Mouse (Mus musculus) hindbrain, embryonic 15.5 days (tissue): ENCODE measurements around the gene Sgk1. TPM values are rescaled to one million over a fixed set of nuclear protein-coding genes. Genes with fewer than 3 reads are reported as not detected.

Source experiments
- ATAC-seq: fragments of 200-750 bp; cut with Nextera tagmentation; 2 replicates; pipeline ENCODE4 v1.8.0; 2017; ENCODE audit warnings: low read depth, moderate number of reproducible peaks, moderate TSS enrichment; ENCODE audit not compliant: low FRiP score
- H3K27ac ChIP-seq: fragments of 300-500 bp; sonication (generic); replicated peaks from 2 replicates; pipeline ENCODE4 v1.5.1; 2015; ENCODE audit warnings: mild to moderate bottlenecking, inconsistent platforms
- H3K27me3 ChIP-seq: fragments of 300-500 bp; sonication (generic); 2 replicates; pipeline ENCODE4 v1.6.1; 2015; ENCODE audit warnings: control low read depth, inconsistent platforms
- H3K36me3 ChIP-seq: fragments of 300-500 bp; sonication (generic); 2 replicates; pipeline ENCODE4 v1.6.1; 2015; ENCODE audit warnings: control low read depth, inconsistent platforms
- H3K4me1 ChIP-seq: fragments of 300-500 bp; sonication (generic); replicated peaks from 2 replicates; pipeline ENCODE4 v1.6.1; 2015; ENCODE audit warnings: control low read depth, inconsistent platforms
- H3K4me2 ChIP-seq: fragments of 300-500 bp; sonication (generic); 2 replicates; pipeline ENCODE4 v1.6.1; 2015; ENCODE audit warnings: moderate library complexity, mild to moderate bottlenecking, inconsistent platforms
- H3K4me3 ChIP-seq: fragments of 300-500 bp; sonication (generic); 2 replicates; pipeline ENCODE4 v1.5.1; 2015; ENCODE audit warnings: mild to moderate bottlenecking, inconsistent platforms
- H3K9ac ChIP-seq: fragments of 300-500 bp; sonication (generic); 2 replicates; pipeline ENCODE4 v1.6.1; 2015; ENCODE audit warnings: inconsistent platforms
- H3K9me3 ChIP-seq: fragments of 300-500 bp; sonication (generic); 2 replicates; pipeline ENCODE4 v1.6.1; 2016; ENCODE audit warnings: control low read depth, inconsistent platforms
- WGBS: fragments of 180-500 bp; shearing (Covaris S2); methylation state at CpG from one replicate; pipeline ENCODE4 v1.1.7; 2015; 5-methylcytosine and 5-hydroxymethylcytosine counted together
- polyA plus RNA-seq: library from polyadenylated mRNA; unstranded; fragments of >200 nt; fragmentation: Nextera tagmentation; extraction: Ambion mirVana; gene quantifications from 2 replicates; pipeline ENCODE4 v1.2.1, GENCODE M21; 2015

The Sgk1 gene
- polyA plus RNA-seq, 1 experiment from 2014 or later = 41.5 TPM

GRCm38 (mm10) chr10:21923495-21923952 is 41.5 kb downstream of the Sgk1 start:
- Histone ChIP-seq H3K4me2 (peak overlapping the region; percentile 42), H3K4me3 (peak overlapping the region; percentile 10; the same call in 1 of the 2 replicates), H3K4me1 (peaks cover 28% of the 10 kb centered on the region), H3K36me3 (no peaks in the 10 kb centered on the region), H3K27me3 (no peaks in the 10 kb centered on the region), H3K9ac (no peak overlapping the region), H3K9me3 (no peaks in the 10 kb centered on the region), H3K27ac (peak overlapping the region; percentile 83)
- peak; percentile 75 for ATAC-seq
- 4% methylated on average over 9 of the region's 9 CpGs for WGBS

DNA sequence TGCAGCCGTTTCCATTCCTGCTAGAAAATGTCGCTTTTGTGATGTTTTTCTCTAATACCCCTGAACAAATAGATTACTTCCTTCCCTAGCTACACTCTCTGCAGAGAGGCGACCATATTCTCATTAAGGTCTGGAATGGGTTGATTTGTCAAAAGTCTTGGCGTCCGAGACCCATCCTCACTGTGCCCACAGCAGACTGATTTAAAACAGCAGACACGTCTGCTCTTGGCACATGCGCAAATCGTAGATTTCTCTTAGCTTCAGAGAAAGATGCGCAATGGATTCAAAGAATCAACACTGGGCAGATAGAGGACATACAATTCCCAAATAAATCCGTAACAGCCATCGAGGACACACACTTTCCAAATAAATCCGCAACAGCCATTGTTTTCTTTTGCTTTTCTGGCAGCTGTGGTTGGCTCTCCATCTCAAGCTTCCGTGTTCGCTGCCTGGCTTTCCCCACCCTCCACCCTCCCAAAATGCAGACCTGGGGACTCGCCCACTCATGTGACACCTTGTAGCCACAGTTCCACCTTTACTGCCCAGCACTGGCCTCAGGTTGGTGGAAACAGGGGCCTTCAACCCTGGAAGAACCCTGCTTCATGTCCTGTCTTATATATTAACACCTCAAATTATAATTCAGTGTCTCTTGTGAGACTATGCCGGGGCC is 42.2 kb downstream of the Sgk1 start:
- peak; percentile 28 for ATAC-seq
- Histone ChIP-seq H3K27me3 (no peaks in the 10 kb centered on the region), H3K9me3 (no peaks in the 10 kb centered on the region), H3K4me3 (no peak overlapping the region), H3K4me2 (peak overlapping the region; percentile 42), H3K36me3 (no peaks in the 10 kb centered on the region), H3K9ac (no peak overlapping the region), H3K4me1 (peaks cover 28% of the 10 kb centered on the region), H3K27ac (peak overlapping the region; percentile 83)
- WGBS = 59% methylated on average over 16 of the region's 16 CpGs

DNA sequence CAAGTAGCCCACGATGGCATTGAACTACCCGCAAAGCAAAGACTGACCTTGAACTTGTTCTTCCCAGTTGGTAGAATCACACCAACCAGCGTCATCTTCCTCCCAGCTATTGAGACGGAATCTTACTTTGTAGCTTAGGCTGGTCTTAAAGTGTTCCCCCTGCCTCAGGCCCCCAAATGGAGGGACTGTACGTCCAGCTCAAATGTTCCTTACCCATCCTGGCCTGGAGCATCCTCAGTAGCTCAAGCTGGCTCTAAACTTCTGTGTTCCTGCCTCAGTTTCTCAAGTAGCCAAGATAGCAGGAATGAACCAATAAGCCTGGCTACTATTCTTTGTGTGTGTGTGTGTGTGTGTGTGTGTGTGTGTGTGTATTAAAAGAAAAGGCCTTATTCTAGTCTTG is 45.0 kb downstream of the Sgk1 start:
- Histone ChIP-seq H3K27me3 (no peaks in the 10 kb centered on the region), H3K27ac (no peak overlapping the region), H3K9me3 (no peaks in the 10 kb centered on the region), H3K4me2 (no peak overlapping the region), H3K36me3 (no peaks in the 10 kb centered on the region), H3K4me1 (peaks cover 26% of the 10 kb centered on the region), H3K4me3 (no peak overlapping the region), H3K9ac (no peak overlapping the region)
- 89% methylated on average over 5 of the region's 5 CpGs for WGBS
- ATAC-seq = no peak

- Histone ChIP-seq H3K36me3 (no peaks in the 10 kb centered on the region), H3K4me1 (no peaks in the 10 kb centered on the region), H3K4me3 (no peak overlapping the region), H3K4me2 (no peak overlapping the region), H3K9me3 (no peaks in the 10 kb centered on the region), H3K27me3 (no peaks in the 10 kb centered on the region), H3K9ac (no peak overlapping the region), H3K27ac (no peak overlapping the region)
- no peak for ATAC-seq
- WGBS = 81% methylated on average over 10 of the region's 10 CpGs
These were observed 48.9 kb downstream of the Sgk1 start for GRCm38 (mm10) chr10:21930781-21931380.

DNA sequence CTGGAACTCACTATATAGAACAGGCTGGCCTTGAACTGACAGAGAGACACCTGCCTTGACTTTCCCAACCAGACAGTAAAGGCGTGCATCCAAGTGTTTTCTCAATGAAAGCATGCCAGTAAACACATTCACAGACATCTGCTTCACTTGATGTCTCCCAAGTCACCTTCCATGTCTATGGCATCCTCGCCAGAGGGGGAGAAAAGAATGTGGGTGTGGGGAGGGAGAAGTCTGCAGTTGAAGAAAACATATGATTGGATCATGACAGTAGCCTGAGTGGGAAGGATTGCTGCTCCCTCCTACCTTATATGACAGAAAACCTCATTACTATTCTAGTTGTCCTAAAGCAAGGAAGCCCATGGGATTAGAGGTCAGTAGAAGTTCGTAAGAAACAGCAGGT is 50.8 kb downstream of the Sgk1 start:
- Histone ChIP-seq H3K4me2 (no peak overlapping the region), H3K9me3 (no peaks in the 10 kb centered on the region), H3K4me3 (no peak overlapping the region), H3K27me3 (no peaks in the 10 kb centered on the region), H3K27ac (no peak overlapping the region), H3K36me3 (no peaks in the 10 kb centered on the region), H3K9ac (no peak overlapping the region), H3K4me1 (no peaks in the 10 kb centered on the region)
- WGBS = 80% methylated on average over 3 of the region's 3 CpGs
- ATAC-seq = no peak

DNA sequence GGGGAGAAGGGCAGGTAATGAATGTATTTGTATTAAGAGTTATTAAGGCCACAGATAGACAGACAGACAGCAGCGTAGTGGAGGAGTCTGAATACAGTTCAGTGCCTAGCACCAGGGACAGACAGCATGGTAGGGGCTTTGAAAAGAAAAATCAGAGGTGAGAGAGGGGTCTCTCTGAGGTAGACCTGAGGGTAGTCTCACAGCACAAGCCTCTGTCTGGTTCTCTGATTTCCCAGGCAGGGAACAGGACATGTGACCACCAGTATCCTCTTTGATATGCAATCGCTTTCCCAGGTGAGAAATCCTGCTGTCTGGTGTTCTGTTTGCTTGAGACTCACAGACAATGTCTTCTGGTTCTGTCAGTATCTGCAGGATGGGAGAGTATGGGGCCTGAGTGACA is 52.8 kb downstream of the Sgk1 start:
- Histone ChIP-seq H3K4me2 (no peak overlapping the region), H3K4me1 (no peaks in the 10 kb centered on the region), H3K27me3 (no peaks in the 10 kb centered on the region), H3K9ac (no peak overlapping the region), H3K9me3 (no peaks in the 10 kb centered on the region), H3K27ac (no peak overlapping the region), H3K4me3 (no peak overlapping the region), H3K36me3 (no peaks in the 10 kb centered on the region)
- WGBS = 84% methylated on average over 2 of the region's 2 CpGs
- no peak for ATAC-seq

- H3K36me3 ChIP-seq = no peaks in the 10 kb centered on the region
- no peaks in the 10 kb centered on the region for H3K4me1 ChIP-seq
- H3K4me3 ChIP-seq = no peak overlapping the region
- H3K27ac ChIP-seq = no peak overlapping the region
- 58% methylated on average over 12 of the region's 12 CpGs for WGBS
- H3K9ac ChIP-seq = no peak overlapping the region
- no peak overlapping the region for H3K4me2 ChIP-seq
- no peaks in the 10 kb centered on the region for H3K9me3 ChIP-seq
- ATAC-seq = no peak
- H3K27me3 ChIP-seq = no peaks in the 10 kb centered on the region
These were observed 54.7 kb downstream of the Sgk1 start for GRCm38 (mm10) chr10:21936513-21937221.

DNA sequence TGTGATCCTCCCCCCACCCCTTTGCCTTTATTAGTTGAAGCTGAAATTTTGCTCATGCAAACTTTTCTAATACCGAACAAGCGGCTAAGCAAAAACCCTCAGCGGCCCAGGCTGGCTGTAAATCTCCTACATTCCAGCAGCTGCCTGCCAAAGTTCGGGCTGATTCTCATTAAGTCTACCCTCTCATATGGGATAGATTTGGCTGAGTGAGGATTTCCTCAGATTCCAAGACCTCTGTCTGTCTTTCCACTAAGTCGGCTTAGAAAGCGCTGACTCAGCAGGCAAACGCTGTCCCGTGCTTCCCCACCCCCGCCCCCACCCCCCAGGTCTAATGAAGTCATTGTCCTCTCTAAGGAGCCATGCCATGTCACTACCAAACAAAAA is 55.2 kb downstream of the Sgk1 start:
- no peaks in the 10 kb centered on the region for H3K27me3 ChIP-seq
- no peaks in the 10 kb centered on the region for H3K36me3 ChIP-seq
- no peak for ATAC-seq
- H3K27ac ChIP-seq = no peak overlapping the region
- H3K9me3 ChIP-seq = no peaks in the 10 kb centered on the region
- H3K4me3 ChIP-seq = no peak overlapping the region
- WGBS = 25% methylated on average over 9 of the region's 9 CpGs
- H3K4me1 ChIP-seq = no peaks in the 10 kb centered on the region
- no peak overlapping the region for H3K9ac ChIP-seq
- H3K4me2 ChIP-seq = peak overlapping the region; percentile 2; the same call in 1 of the 2 replicates

DNA sequence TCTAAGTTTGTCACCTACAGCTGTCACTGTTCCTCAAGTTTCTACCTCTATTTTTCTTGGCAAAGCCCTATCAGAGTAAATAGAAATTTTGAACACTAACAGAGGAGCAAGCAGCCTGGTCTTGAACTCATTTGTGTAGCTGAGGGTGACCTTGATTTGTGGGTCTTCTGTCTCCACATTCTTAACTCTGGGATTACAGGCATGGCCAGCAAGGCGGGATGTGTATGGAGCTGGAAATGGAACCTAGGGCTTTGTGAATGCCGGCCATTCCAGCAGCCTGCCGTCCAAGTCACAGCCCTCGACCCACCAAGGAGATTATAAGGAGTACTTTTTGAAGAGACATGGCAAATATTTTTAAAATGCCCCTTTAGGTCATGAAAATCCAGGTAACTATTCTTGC is 56.2 kb downstream of the Sgk1 start:
- H3K4me3 ChIP-seq = no peak overlapping the region
- no peak overlapping the region for H3K4me2 ChIP-seq
- H3K9me3 ChIP-seq = no peaks in the 10 kb centered on the region
- no peaks in the 10 kb centered on the region for H3K36me3 ChIP-seq
- WGBS = 83% methylated on average over 4 of the region's 4 CpGs
- no peak for ATAC-seq
- H3K27me3 ChIP-seq = no peaks in the 10 kb centered on the region
- H3K4me1 ChIP-seq = no peaks in the 10 kb centered on the region
- no peak overlapping the region for H3K9ac ChIP-seq
- H3K27ac ChIP-seq = no peak overlapping the region

- Histone ChIP-seq H3K4me3 (no peak overlapping the region), H3K36me3 (no peaks in the 10 kb centered on the region), H3K27ac (no peak overlapping the region), H3K27me3 (no peaks in the 10 kb centered on the region), H3K4me2 (no peak overlapping the region), H3K9me3 (no peaks in the 10 kb centered on the region), H3K4me1 (no peaks in the 10 kb centered on the region), H3K9ac (no peak overlapping the region)
- WGBS = 96% methylated on average over 3 of the region's 3 CpGs
- ATAC-seq = no peak
These were observed 59.3 kb downstream of the Sgk1 start for GRCm38 (mm10) chr10:21941235-21941634.

- Histone ChIP-seq H3K36me3 (no peaks in the 10 kb centered on the region), H3K4me3 (no peak overlapping the region), H3K9me3 (no peaks in the 10 kb centered on the region), H3K27me3 (no peaks in the 10 kb centered on the region), H3K4me2 (no peak overlapping the region), H3K4me1 (no peaks in the 10 kb centered on the region), H3K27ac (no peak overlapping the region), H3K9ac (no peak overlapping the region)
- 95% methylated on average over 6 of the region's 6 CpGs for WGBS
- ATAC-seq = no peak
These were observed 61.2 kb downstream of the Sgk1 start for GRCm38 (mm10) chr10:21943145-21943700.

- 69% methylated on average over 1 of the region's 1 CpGs for WGBS
- H3K4me2 ChIP-seq = no peak overlapping the region
- no peak for ATAC-seq
These were observed 63.2 kb downstream of the Sgk1 start for GRCm38 (mm10) chr10:21945195-21945594.

More at GRCm38 (mm10) chr10:21945195-21945594, 63.2 kb downstream of the Sgk1 start:
- no peak overlapping the region for H3K27ac ChIP-seq
- no peaks in the 10 kb centered on the region for H3K9me3 ChIP-seq
- H3K27me3 ChIP-seq = no peaks in the 10 kb centered on the region
- no peaks in the 10 kb centered on the region for H3K36me3 ChIP-seq
- no peak overlapping the region for H3K4me3 ChIP-seq
- H3K9ac ChIP-seq = no peak overlapping the region
- H3K4me1 ChIP-seq = no peaks in the 10 kb centered on the region
